Mouse (Mus musculus) v-Abl transformed pro-B cells (cell line): ENCODE results near the gene Pdzk1ip1.

Experiments used
- in situ Hi-C, 2 experiments: fragments of 400-800 bp; cut with MboI; formaldehyde crosslinking; loops; one replicate each; pipeline ENCODE4 v1.15.1; 2025; ENCODE audit not compliant: unreplicated experiment in 2 of 2

The Pdzk1ip1 gene

DNA sequence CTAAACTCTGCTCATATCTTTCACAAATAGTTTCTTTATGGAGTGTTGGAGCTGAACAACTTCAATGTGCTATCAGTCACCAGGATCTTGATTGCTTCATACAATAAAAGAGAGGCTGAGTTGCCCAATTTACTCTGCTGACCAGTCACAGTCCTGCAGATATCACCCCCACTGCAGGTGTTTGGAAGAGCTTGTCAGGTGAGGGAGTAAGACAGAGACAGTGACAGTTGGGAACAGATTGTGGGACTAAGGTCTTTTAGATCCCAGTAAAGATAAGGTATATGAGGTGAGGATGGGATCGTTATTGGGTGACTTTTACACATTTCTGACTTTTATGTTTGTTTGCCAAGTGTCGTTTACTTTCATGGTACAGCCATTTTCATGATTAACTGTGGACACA is 22.7 kb downstream of the Pdzk1ip1 start:
- in situ Hi-C loops = no loop called here

DNA sequence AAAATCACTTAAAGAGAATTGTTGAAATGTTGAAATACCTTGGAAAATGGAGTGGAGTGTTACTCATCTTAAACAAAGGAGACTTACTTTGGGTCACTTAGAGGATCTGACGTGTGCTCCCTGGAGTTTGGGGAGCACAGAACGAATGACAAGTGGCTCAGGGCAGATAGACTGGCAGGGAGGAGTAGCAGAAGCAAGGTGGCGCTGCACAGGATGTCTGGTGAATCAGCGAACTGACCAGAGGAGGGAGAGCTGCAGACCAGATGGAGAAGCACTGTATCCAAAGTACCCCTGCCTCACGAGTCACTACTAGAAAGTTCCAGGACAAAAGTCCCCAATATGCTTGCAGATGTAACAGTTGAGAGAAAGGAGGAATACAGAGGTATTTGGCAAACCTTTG is 24.8 kb downstream of the Pdzk1ip1 start:
- in situ Hi-C loops = no loop called here

DNA sequence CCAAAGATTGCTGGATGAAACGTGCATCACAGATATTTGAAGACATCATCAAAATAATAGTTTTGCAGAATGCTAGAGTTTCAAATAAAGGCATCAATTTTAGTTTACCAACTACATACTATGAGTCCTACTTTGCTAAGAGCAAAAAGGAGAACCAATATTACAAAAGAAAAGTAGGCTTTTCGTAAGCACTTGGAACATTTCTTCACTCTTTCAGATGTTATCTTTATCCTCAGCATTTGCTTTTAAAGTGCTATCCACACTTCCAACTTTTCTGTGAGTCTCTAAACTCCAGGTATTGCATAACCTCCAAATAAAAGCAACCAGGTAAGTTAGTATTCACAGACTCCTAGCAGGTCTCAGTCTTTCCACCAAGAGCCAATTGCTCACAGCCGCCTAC is 31.1 kb downstream of the Pdzk1ip1 start:
- in situ Hi-C loops = no loop called here

DNA sequence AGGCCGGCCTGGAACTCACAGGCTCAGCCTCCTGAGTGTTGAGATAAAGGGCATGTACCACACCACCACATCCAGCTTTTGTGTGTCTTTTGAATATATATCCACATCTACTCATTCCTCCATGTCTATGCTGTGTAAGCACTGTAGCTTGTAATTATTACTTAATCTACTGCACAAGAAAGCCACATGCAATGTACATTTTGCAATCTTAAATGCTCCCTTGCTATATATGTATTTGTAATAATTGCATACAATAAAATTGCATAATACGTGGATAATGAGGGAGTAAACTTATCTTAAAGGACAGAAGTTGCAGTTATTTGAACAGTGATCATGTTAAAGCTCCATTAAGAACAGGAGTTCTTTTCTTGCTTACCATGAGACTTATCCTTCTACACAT is 32.7 kb downstream of the Pdzk1ip1 start:
- in situ Hi-C loops = no loop called here

DNA sequence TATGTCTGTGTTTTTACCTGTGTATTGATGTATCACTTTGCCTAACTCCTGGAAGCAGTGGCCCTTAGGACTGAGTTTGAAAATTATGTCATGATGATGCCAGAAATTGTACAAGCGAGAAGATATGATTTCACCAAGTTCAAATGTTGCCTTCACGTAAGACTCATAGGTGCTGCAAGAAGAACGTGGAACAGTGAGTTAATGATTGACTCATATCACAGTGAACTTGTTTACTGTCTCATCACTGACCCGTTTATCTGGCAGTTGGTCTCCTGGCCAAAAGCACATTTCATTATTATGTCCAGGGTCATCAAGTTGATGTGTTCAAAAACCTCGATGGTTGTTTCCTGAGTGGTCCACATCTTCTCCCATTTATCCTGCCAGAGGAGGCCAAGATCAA is 33.1 kb downstream of the Pdzk1ip1 start:
- in situ Hi-C loops = no loop called here

DNA sequence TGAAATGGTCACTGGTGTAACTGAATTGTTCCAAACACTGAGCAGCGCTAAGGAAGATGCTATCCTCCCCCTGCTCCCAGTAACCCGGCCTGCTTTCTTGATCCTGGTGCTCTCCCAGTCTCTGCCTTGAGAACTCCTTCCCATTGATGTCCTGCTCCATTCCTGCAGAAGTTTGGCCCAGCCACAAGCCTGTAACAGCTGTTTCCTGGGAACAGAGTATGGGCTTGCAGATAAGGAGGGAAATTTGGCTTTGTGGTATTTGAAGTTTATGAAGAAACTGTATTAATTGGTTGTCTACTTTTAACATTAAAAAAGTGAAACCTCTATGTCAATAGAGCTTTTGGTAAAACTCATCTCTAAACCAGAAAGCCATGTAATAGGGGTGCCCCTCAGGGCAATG is 35.0 kb downstream of the Pdzk1ip1 start:
- in situ Hi-C loops = no loop called here

DNA sequence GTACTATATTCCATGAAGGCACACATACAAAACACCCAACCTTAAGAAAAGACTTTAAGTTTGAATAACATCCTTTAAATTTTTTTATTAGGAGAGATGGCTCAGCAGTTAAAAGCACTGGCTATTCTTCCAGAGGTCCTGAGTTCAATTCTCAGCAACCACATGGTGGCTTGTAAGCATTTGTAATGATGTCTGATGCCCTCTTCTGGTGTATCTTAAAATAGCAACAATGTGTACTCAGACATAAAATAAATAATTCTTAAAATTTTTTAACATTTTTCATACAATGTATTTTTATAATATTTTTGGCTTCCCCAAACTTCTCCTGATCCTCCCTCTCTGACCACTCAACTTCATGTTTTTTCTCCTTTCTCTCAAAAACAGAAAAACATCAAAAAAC is 36.2 kb downstream of the Pdzk1ip1 start:
- in situ Hi-C loops = no loop called here

DNA sequence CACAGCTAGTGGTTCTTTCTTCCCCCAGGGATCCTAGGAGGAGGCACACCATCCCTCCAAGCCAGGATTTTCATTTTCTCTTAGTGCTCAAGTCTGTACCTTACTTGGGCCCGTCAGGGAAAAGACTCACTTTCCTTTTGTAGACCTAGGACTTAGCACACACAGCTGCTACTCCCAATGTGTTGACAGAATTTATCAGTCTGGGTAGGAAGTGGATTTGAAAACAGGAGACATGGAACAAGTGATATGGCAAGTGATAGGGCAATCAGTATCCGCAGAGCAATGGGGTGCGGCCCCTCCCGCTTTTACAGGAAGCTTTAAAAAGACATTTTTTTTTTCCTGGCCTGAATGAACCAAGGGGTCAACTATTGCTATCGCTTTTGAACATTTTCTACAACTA is 44.6 kb downstream of the Pdzk1ip1 start:
- in situ Hi-C loops = no loop called here

DNA sequence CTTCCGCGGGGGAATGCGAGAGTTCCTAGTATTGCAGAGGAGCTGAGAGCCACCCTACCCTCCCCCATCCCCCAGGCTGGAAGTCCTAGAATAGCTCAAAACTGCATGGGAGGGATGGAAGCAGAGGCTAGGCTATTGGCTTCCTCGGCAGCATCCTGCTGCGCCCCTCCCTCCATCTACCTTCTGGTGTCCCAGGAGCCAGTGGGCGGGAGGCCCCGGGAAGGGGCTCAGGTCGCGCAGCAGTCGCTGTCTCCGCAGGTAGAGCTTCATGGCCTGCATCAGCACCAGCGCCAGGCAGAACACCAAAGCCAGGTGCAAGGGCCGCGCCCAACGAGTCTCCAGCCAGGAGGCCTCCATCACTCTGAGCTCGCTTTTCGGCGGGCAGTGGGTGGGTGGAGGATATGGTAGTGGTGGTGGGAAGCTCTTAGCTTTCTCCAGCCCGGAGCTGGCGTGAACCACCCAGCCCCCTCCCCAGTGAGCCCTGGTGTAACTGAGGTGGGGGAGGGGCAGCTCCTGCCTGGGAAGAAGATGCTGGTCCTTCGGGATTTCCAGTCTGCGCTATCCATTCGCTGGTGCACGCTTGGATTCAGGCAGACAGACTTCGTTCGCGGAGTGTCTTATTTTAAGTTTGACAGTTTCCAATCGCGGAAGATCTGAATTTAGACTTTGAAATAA is 45.2 kb downstream of the Pdzk1ip1 start, which contains the start of gene Cyp4x1:
Gene Cyp4x1 (minus strand): TSS at position 661 of the 675 bp plus-strand sequence.
- in situ Hi-C loops = no loop called here

DNA sequence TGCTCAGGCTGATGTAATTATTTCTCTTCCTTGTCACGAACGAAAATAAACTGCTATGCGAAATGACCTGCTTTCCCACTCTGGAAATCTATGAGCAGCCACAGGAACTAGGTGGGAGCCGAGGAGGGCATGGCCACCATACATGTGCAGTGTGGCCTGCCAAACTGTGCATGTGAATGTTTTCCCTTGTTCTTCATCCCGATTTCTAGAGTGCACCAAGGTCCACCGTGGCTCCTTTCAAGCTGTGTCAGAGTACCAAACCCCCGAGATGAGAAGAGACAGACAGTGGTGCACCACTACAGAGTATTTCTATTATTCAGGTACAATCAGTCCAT is 45.8 kb downstream of the Pdzk1ip1 start:
- in situ Hi-C loops = no loop called here
